Mouse (Mus musculus) hindbrain, embryonic 14.5 days (tissue): ENCODE data around the gene Abhd6. TPM values are rescaled to one million over a fixed set of nuclear protein-coding genes. Genes with fewer than 3 reads are reported as not detected.

Experiments
- ATAC-seq: fragments of 200-750 bp; cut with Nextera tagmentation; 2 replicates; pipeline ENCODE4 v1.8.0; 2017; ENCODE audit warnings: moderate number of reproducible peaks, mild to moderate bottlenecking, moderate TSS enrichment, moderate library complexity; ENCODE audit not compliant: low FRiP score
- DNase-seq: peaks from one replicate; pipeline ENCODE4 v3.0.0-alpha.2; 2015; ENCODE audit warnings: low spot score
- H3K27ac ChIP-seq: fragments of 300-500 bp; sonication (generic); 2 replicates; pipeline ENCODE4 v1.5.1; 2014; ENCODE audit warnings: mild to moderate bottlenecking, moderate library complexity
- H3K27me3 ChIP-seq: fragments of 300-500 bp; sonication (generic); 2 replicates; pipeline ENCODE4 v1.6.1; 2014; ENCODE audit warnings: mild to moderate bottlenecking, low read length, mixed read lengths; ENCODE audit not compliant: control insufficient read depth, insufficient read depth
- H3K36me3 ChIP-seq: fragments of 300-500 bp; sonication (generic); replicated peaks from 2 replicates; pipeline ENCODE4 v1.6.1; 2014; ENCODE audit not compliant: control insufficient read depth, insufficient read depth
- H3K4me1 ChIP-seq: fragments of 300-500 bp; sonication (generic); replicated peaks from 2 replicates; pipeline ENCODE4 v1.6.1; 2014; ENCODE audit warnings: antibody characterized with exemption, low read length, mixed read lengths; ENCODE audit not compliant: control insufficient read depth, insufficient read depth
- H3K4me2 ChIP-seq: fragments of 300-500 bp; sonication (generic); replicated peaks from 2 replicates; pipeline ENCODE4 v1.6.1; 2014; ENCODE audit warnings: mild to moderate bottlenecking, moderate library complexity
- H3K4me3 ChIP-seq: fragments of 300-500 bp; sonication (generic); replicated peaks from 2 replicates; pipeline ENCODE4 v1.5.1; 2014; ENCODE audit warnings: mild to moderate bottlenecking, low read length
- H3K9ac ChIP-seq: fragments of 300-500 bp; sonication (generic); 2 replicates; pipeline ENCODE4 v1.6.1; 2014
- H3K9me3 ChIP-seq: fragments of 300-500 bp; sonication (generic); 2 replicates; pipeline ENCODE4 v1.6.1; 2016; ENCODE audit warnings: low read length; ENCODE audit not compliant: control insufficient read depth
- WGBS: fragments of 180-500 bp; shearing (Covaris S2); extraction: QIAGEN DNeasy Blood & Tissue Kit; methylation state at CpG from one replicate; pipeline ENCODE4 v1.1.7; 2014; 5-methylcytosine and 5-hydroxymethylcytosine counted together
- polyA plus RNA-seq: library from polyadenylated mRNA; unstranded; fragments of >200 nt; fragmentation: Nextera tagmentation; extraction: Ambion mirVana; gene quantifications from 2 replicates; pipeline ENCODE4 v1.2.1, GENCODE M21; 2014

Abhd6 gene
- polyA plus RNA-seq, 1 experiment from 2014 or later = 35.7 TPM

GRCm38 (mm10) chr14:8056076-8056475 is 53.4 kb downstream of the Abhd6 start:
- no peak for ATAC-seq
- H3K4me1 ChIP-seq = no peaks in the 10 kb centered on the region

GRCm38 (mm10) chr14:8059938-8060337 is 57.2 kb downstream of the Abhd6 start:
- ATAC-seq (no peak), DNase-seq (no peak)
- H3K36me3 ChIP-seq = peaks cover 10% of the 10 kb centered on the region
- no peak overlapping the region for H3K4me3 ChIP-seq
- H3K4me2 ChIP-seq = no peak overlapping the region
- H3K4me1 ChIP-seq = 0 out of 2 replicates have a peak, but pooled peaks cover 5% of the 10 kb centered on the region
- H3K27ac ChIP-seq = no peak overlapping the region
- no peaks in the 10 kb centered on the region for H3K9me3 ChIP-seq
- H3K27me3 ChIP-seq = no peaks in the 10 kb centered on the region
- no peak overlapping the region for H3K9ac ChIP-seq
- 94% methylated on average over 7 of the region's 7 CpGs for WGBS

More at GRCm38 (mm10) chr14:8056076-8056475, 53.4 kb downstream of the Abhd6 start:
- Histone ChIP-seq H3K9me3 (no peaks in the 10 kb centered on the region), H3K4me3 (no peak overlapping the region), H3K36me3 (peaks cover 26% of the 10 kb centered on the region), H3K4me2 (no peak overlapping the region), H3K27ac (no peak overlapping the region), H3K27me3 (no peaks in the 10 kb centered on the region), H3K9ac (no peak overlapping the region)
- DNase-seq = no peak
- WGBS = 91% methylated on average over 5 of the region's 5 CpGs

- Histone ChIP-seq H3K36me3 (no peaks in the 10 kb centered on the region), H3K4me2 (no peak overlapping the region), H3K4me1 (0 out of 2 replicates have a peak, but pooled peaks cover 5% of the 10 kb centered on the region), H3K4me3 (no peak overlapping the region), H3K27ac (no peak overlapping the region), H3K9me3 (no peaks in the 10 kb centered on the region), H3K9ac (no peak overlapping the region), H3K27me3 (no peaks in the 10 kb centered on the region)
- ATAC-seq (no peak; the same call in 1 of the 2 replicates), DNase-seq (no peak)
- 42% methylated on average over 3 of the region's 3 CpGs for WGBS
Measured at GRCm38 (mm10) chr14:8062076-8062475, 59.4 kb downstream of the Abhd6 start.

GRCm38 (mm10) chr14:8062537-8063301 is 60.0 kb downstream of the Abhd6 start:
- H3K9me3 ChIP-seq = no peaks in the 10 kb centered on the region
- no peaks in the 10 kb centered on the region for H3K27me3 ChIP-seq
- no peaks in the 10 kb centered on the region for H3K36me3 ChIP-seq
- 36% methylated on average over 3 of the region's 3 CpGs for WGBS
- H3K27ac ChIP-seq = no peak overlapping the region
- 0 out of 2 replicates have a peak, but pooled peaks cover 5% of the 10 kb centered on the region for H3K4me1 ChIP-seq
- H3K9ac ChIP-seq = no peak overlapping the region
- DNase-seq (no peak), ATAC-seq (no peak)
- no peak overlapping the region for H3K4me3 ChIP-seq
- H3K4me2 ChIP-seq = no peak overlapping the region

GRCm38 (mm10) chr14:8063835-8064785 is 61.4 kb downstream of the Abhd6 start:
- no peak for ATAC-seq
- 83% methylated on average over 8 of the region's 8 CpGs for WGBS
- Histone ChIP-seq H3K4me3 (no peak overlapping the region), H3K4me2 (no peak overlapping the region), H3K27ac (no peak overlapping the region), H3K9ac (no peak overlapping the region), H3K4me1 (0 out of 2 replicates have a peak, but pooled peaks cover 5% of the 10 kb centered on the region), H3K9me3 (no peaks in the 10 kb centered on the region), H3K27me3 (no peaks in the 10 kb centered on the region), H3K36me3 (no peaks in the 10 kb centered on the region)
- no peak for DNase-seq

GRCm38 (mm10) chr14:8080165-8080679 is 77.5 kb downstream of the Abhd6 start, which contains the start of gene Rpp14:
Gene Rpp14 (plus strand): TSS chr14:8080367.
- Histone ChIP-seq H3K9ac (peak within 1 kb of the TSS; percentile 76), H3K4me3 (peak within 1 kb of the TSS; percentile 74), H3K36me3 (peaks cover 17% of the 10 kb centered on the region), H3K27me3 (no peaks in the 10 kb centered on the region), H3K27ac (peak within 1 kb of the TSS; percentile 89), H3K4me2 (peak within 1 kb of the TSS; percentile 94), H3K9me3 (no peaks in the 10 kb centered on the region), H3K4me1 (peaks cover 14% of the 10 kb centered on the region)
- ATAC-seq (peak; percentile 97), DNase-seq (peak; percentile 99)
- WGBS = under 1% methylated on average over 47 of the region's 47 CpGs

- peaks cover 14% of the 10 kb centered on the region for H3K4me1 ChIP-seq
- H3K27me3 ChIP-seq = no peaks in the 10 kb centered on the region
- peak overlapping the region; percentile 89 for H3K27ac ChIP-seq
- DNase-seq (no peak), ATAC-seq (peak; percentile 51)
- H3K9me3 ChIP-seq = no peaks in the 10 kb centered on the region
- H3K36me3 ChIP-seq = peaks cover 22% of the 10 kb centered on the region
- H3K9ac ChIP-seq = peak overlapping the region; percentile 76
- WGBS = 3% methylated on average over 11 of the region's 11 CpGs
- peak overlapping the region; percentile 94 for H3K4me2 ChIP-seq
- peak overlapping the region; percentile 74 for H3K4me3 ChIP-seq
Measured at GRCm38 (mm10) chr14:8080718-8081117, 78.0 kb downstream of the Abhd6 start.

- Histone ChIP-seq H3K4me2 (no peak overlapping the region), H3K27me3 (no peaks in the 10 kb centered on the region), H3K9me3 (no peaks in the 10 kb centered on the region), H3K4me3 (no peak overlapping the region), H3K36me3 (peaks cover 44% of the 10 kb centered on the region), H3K9ac (no peak overlapping the region), H3K27ac (no peak overlapping the region), H3K4me1 (peaks cover 14% of the 10 kb centered on the region)
- no peak for ATAC-seq
- WGBS = 94% methylated on average over 1 of the region's 1 CpGs
- DNase-seq = no peak
Measured at GRCm38 (mm10) chr14:8082949-8083348, 80.2 kb downstream of the Abhd6 start.

GRCm38 (mm10) chr14:8089016-8089415 is 86.3 kb downstream of the Abhd6 start:
- H3K27me3 ChIP-seq = no peaks in the 10 kb centered on the region
- H3K36me3 ChIP-seq = peaks cover 76% of the 10 kb centered on the region
- DNase-seq (no peak), ATAC-seq (no peak)
- no peak overlapping the region for H3K27ac ChIP-seq
- no peaks in the 10 kb centered on the region for H3K9me3 ChIP-seq
- H3K9ac ChIP-seq = no peak overlapping the region
- 90% methylated on average over 2 of the region's 2 CpGs for WGBS
- H3K4me3 ChIP-seq = no peak overlapping the region
- no peaks in the 10 kb centered on the region for H3K4me1 ChIP-seq
- no peak overlapping the region for H3K4me2 ChIP-seq
